Mouse (Mus musculus) forebrain, embryonic 12.5 days (tissue): Measurements from ENCODE around the gene Cipc. TPM values are rescaled to one million over a fixed set of nuclear protein-coding genes. Genes with fewer than 3 reads are reported as not detected.

Experiments used
- ATAC-seq: fragments of 200-750 bp; cut with Nextera tagmentation; 2 replicates; pipeline ENCODE4 v1.8.0; 2017; ENCODE audit warnings: moderate TSS enrichment; ENCODE audit not compliant: low FRiP score
- H3K27ac ChIP-seq: fragments of 300-500 bp; sonication (generic); 2 replicates; pipeline ENCODE4 v1.5.1; 2016; ENCODE audit warnings: mild to moderate bottlenecking
- H3K27me3 ChIP-seq: fragments of 300-500 bp; sonication (generic); 2 replicates; pipeline ENCODE4 v1.6.1; 2016; ENCODE audit warnings: mild to moderate bottlenecking
- H3K36me3 ChIP-seq: fragments of 300-500 bp; sonication (generic); replicated peaks from 2 replicates; pipeline ENCODE4 v1.6.1; 2016; ENCODE audit warnings: mild to moderate bottlenecking
- H3K4me1 ChIP-seq: fragments of 300-500 bp; sonication (generic); 2 replicates; pipeline ENCODE4 v1.6.1; 2016
- H3K4me2 ChIP-seq: fragments of 300-500 bp; sonication (generic); 2 replicates; pipeline ENCODE4 v1.6.1; 2016; ENCODE audit warnings: mild to moderate bottlenecking, moderate library complexity
- H3K4me3 ChIP-seq: fragments of 300-500 bp; sonication (generic); replicated peaks from 2 replicates; pipeline ENCODE4 v1.5.1; 2016; ENCODE audit warnings: mild to moderate bottlenecking
- H3K9ac ChIP-seq: fragments of 300-500 bp; sonication (generic); 2 replicates; pipeline ENCODE4 v1.6.1; 2016; ENCODE audit warnings: mild to moderate bottlenecking
- H3K9me3 ChIP-seq: fragments of 300-500 bp; sonication (generic); 2 replicates; pipeline ENCODE4 v1.6.1; 2016
- WGBS: fragments of 180-500 bp; shearing (Covaris S2); methylation state at CpG from one replicate; pipeline ENCODE4 v1.1.7; 2016; 5-methylcytosine and 5-hydroxymethylcytosine counted together
- polyA plus RNA-seq: library from polyadenylated mRNA; unstranded; fragments of >200 nt; fragmentation: Nextera tagmentation; extraction: Ambion mirVana; gene quantifications from 2 replicates; pipeline ENCODE4 v1.2.1, GENCODE M21; 2016

The Cipc gene
- polyA plus RNA-seq, 1 experiment from 2014 or later = 49.5 TPM

GRCm38 (mm10) chr12:86950961-86951360 lies 4.1 kb downstream of the Cipc start:
- Histone ChIP-seq H3K27me3 (no peaks in the 10 kb centered on the region), H3K4me3 (no peak overlapping the region), H3K9me3 (no peaks in the 10 kb centered on the region), H3K4me1 (peaks cover 46% of the 10 kb centered on the region), H3K36me3 (peaks cover 29% of the 10 kb centered on the region), H3K27ac (peak overlapping the region; percentile 56; the same call in 1 of the 2 replicates), H3K9ac (no peak overlapping the region), H3K4me2 (no peak overlapping the region)
- no peak for ATAC-seq
- 96% methylated on average over 3 of the region's 3 CpGs for WGBS

GRCm38 (mm10) chr12:86952331-86952850 lies 5.5 kb downstream of the Cipc start:
- H3K4me3 ChIP-seq = no peak overlapping the region
- no peaks in the 10 kb centered on the region for H3K27me3 ChIP-seq
- WGBS = 56% methylated on average over 10 of the region's 10 CpGs
- no peaks in the 10 kb centered on the region for H3K9me3 ChIP-seq
- peak overlapping the region; percentile 69 for H3K27ac ChIP-seq
- peak overlapping the region; percentile 33; the same call in 1 of the 2 replicates for H3K9ac ChIP-seq
- no peak overlapping the region for H3K4me2 ChIP-seq
- ATAC-seq = no peak
- H3K36me3 ChIP-seq = peaks cover 36% of the 10 kb centered on the region
- peaks cover 42% of the 10 kb centered on the region for H3K4me1 ChIP-seq

GRCm38 (mm10) chr12:86955894-86956293 lies 9.1 kb downstream of the Cipc start:
- Histone ChIP-seq H3K4me3 (no peak overlapping the region), H3K36me3 (peaks cover 65% of the 10 kb centered on the region), H3K27ac (no peak overlapping the region), H3K9ac (no peak overlapping the region), H3K4me1 (peaks cover 12% of the 10 kb centered on the region), H3K27me3 (no peaks in the 10 kb centered on the region), H3K9me3 (no peaks in the 10 kb centered on the region), H3K4me2 (no peak overlapping the region)
- WGBS = 92% methylated on average over 2 of the region's 2 CpGs
- no peak for ATAC-seq

GRCm38 (mm10) chr12:86958558-86958957 lies 11.7 kb downstream of the Cipc start:
- Histone ChIP-seq H3K27me3 (no peaks in the 10 kb centered on the region), H3K27ac (no peak overlapping the region), H3K36me3 (peaks cover 84% of the 10 kb centered on the region), H3K4me1 (peaks cover 7% of the 10 kb centered on the region; the same call in 1 of the 2 replicates), H3K4me3 (no peak overlapping the region), H3K4me2 (no peak overlapping the region), H3K9ac (no peak overlapping the region), H3K9me3 (no peaks in the 10 kb centered on the region)
- WGBS = 92% methylated on average over 5 of the region's 5 CpGs
- no peak for ATAC-seq

DNA sequence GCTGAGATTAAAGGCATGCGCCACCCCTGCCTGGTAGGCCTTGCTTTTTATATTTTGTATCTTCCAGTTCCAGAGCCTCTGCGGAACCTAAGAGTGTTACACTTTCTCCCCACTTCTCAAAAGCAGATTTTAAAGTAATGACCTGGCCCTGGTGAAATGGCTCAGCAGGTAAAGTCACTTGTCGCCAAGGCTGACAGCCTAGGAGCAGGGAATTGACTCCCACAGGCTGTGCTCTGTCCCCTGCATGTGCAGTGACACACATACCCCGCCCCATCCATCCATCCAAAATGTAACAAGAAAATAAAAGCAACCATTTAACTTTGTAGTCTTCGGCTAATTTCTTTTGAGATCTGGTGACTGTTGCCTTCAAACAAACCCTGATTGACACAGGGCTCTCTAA lies 12.8 kb downstream of the Cipc start:
- peaks cover 86% of the 10 kb centered on the region for H3K36me3 ChIP-seq
- 93% methylated on average over 5 of the region's 5 CpGs for WGBS
- H3K9me3 ChIP-seq = no peaks in the 10 kb centered on the region
- H3K27me3 ChIP-seq = no peaks in the 10 kb centered on the region
- H3K4me1 ChIP-seq = peaks cover 7% of the 10 kb centered on the region; the same call in 1 of the 2 replicates
- ATAC-seq = no peak
- no peak overlapping the region for H3K4me3 ChIP-seq
- H3K27ac ChIP-seq = no peak overlapping the region
- H3K4me2 ChIP-seq = no peak overlapping the region
- no peak overlapping the region for H3K9ac ChIP-seq

DNA sequence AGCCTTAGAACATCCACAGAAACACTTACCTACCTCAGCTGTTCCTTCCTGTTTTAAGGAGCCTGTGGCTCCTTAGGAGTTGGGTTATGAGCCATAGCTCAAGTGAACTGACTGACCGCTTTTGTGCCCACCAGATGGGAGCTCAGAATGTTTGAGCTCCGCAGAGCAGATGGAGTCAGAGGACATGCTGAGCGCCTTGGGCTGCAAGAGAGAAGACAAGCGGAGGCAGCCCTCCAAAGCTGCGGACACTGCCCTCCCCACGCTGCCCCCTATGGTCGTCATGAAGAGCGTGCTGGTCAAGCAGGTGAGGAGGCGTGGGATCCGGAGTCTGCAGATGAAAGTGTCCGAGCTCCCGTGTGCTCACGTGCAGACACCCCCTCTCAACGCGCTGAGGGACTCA lies 13.3 kb downstream of the Cipc start:
- Histone ChIP-seq H3K4me3 (no peak overlapping the region), H3K9ac (no peak overlapping the region; the same call in 1 of the 2 replicates), H3K27ac (no peak overlapping the region), H3K4me2 (no peak overlapping the region), H3K36me3 (peaks cover 85% of the 10 kb centered on the region), H3K9me3 (no peaks in the 10 kb centered on the region), H3K27me3 (no peaks in the 10 kb centered on the region), H3K4me1 (peaks cover 7% of the 10 kb centered on the region; the same call in 1 of the 2 replicates)
- ATAC-seq = no peak
- WGBS = 91% methylated on average over 15 of the region's 15 CpGs

DNA sequence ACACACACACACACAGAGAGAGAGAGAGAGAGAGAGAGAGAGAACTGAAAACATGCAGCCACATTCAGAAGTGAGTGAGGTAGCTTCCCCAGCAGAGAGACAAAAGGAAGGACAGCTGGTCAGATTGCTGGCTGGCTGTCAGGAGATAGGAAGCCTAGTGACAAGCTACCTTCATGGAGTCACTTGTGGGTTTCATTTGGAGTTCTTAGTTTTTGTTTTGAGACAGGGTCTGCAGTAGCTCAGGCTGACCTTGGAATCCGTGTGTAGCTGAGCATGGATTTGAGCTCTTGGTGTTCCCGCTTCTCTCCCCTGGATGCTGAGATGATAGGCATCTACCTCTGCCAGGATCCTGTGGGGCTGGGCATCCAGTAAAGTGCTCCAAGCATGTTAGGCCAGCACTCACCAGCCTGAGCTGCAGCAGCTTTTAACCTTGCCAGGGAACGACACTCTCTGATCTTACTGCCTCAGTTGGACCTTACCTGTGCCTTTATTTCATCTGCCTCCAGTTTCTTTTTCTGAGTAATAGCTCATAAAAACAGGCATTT lies 14.0 kb downstream of the Cipc start:
- no peak for ATAC-seq
- Histone ChIP-seq H3K9ac (no peak overlapping the region), H3K4me3 (no peak overlapping the region), H3K9me3 (no peaks in the 10 kb centered on the region), H3K4me1 (peaks cover 7% of the 10 kb centered on the region; the same call in 1 of the 2 replicates), H3K27me3 (no peaks in the 10 kb centered on the region), H3K36me3 (peaks cover 83% of the 10 kb centered on the region), H3K4me2 (no peak overlapping the region), H3K27ac (no peak overlapping the region)
- WGBS = 93% methylated on average over 3 of the region's 3 CpGs

DNA sequence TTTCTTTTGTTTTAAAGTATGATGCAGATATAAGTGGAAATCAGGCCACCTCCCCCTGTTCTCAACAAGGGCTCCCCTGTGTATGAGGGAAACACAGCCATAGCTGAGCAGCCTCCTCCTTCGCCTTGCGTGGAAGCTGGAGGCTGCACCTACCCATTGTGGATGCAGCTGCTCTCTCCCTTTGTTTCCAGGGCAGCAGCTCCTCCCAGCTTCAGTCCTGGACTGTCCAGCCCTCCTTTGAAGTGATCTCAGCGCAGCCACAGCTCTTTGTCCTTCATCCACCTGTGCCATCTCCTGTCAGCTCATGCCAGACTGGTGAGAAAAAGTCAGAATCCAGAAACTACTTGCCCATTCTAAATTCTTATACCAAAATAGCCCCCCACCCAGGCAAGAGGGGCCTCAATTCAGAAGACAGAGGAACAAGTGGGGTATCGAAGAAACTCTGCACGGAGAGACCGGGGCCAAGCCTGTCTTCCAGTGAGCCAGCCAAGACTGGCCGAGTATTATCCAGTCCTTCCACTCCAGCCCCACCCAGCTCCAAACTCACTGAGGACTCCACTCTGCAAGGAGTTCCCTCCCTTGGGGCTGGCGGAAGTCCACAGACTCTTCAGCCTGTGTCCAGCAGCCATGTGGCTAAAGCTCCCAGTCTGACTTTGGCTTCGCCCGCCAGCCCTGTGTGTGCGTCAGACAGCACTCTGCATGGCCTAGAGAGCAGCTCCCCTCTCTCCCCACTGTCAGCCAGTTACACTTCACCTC lies 14.9 kb downstream of the Cipc start:
- peaks cover 80% of the 10 kb centered on the region for H3K36me3 ChIP-seq
- no peak overlapping the region for H3K4me2 ChIP-seq
- 80% methylated on average over 11 of the region's 11 CpGs for WGBS
- no peaks in the 10 kb centered on the region for H3K27me3 ChIP-seq
- H3K4me3 ChIP-seq = no peak overlapping the region
- H3K4me1 ChIP-seq = peaks cover 7% of the 10 kb centered on the region; the same call in 1 of the 2 replicates
- H3K9ac ChIP-seq = no peak overlapping the region
- peak overlapping the region; percentile 25; the same call in 1 of the 2 replicates for H3K27ac ChIP-seq
- H3K9me3 ChIP-seq = no peaks in the 10 kb centered on the region
- ATAC-seq = no peak

DNA sequence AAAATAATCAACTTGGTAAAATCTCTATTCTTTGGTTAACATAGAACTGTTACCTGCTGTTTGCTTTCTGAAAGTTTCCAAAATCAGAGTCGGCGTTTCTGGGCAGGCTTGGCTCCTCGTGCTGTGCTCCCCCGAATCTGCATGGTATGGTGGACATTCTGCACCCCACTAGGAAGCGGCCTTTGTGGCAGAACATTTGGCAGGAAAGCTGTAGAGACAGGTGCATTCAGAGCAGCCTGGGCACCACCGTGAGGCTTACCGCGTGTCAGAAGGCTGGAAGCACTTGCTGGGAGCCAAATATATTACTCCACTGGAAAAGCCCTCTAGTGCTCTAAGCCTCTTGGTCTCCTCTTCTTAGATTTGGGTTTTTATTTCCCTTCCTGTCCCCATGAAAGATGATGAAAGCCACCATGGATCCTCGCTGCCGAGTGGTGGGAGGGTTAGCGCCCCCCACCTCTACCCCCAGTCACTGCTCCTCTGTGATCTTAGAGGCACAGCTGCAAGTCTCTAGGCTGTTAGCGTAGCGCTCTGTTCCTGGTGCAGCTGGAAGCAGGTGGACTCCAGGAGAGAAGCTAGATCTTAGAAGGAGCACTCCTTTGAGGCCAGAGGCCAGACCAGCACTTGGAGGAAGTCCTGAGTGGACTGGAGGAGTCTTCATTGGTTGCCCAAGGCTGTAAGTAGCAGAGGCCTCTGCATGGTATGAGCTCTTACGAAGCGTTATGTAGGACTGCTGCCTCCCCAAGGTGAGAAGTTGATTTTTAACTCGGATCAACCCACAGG lies 17.6 kb downstream of the Cipc start:
- Histone ChIP-seq H3K36me3 (peaks cover 63% of the 10 kb centered on the region), H3K9me3 (no peaks in the 10 kb centered on the region), H3K9ac (no peak overlapping the region), H3K4me2 (no peak overlapping the region), H3K27me3 (no peaks in the 10 kb centered on the region), H3K27ac (no peak overlapping the region), H3K4me3 (no peak overlapping the region), H3K4me1 (peaks cover 11% of the 10 kb centered on the region; the same call in 1 of the 2 replicates)
- WGBS = 93% methylated on average over 16 of the region's 16 CpGs
- no peak for ATAC-seq

GRCm38 (mm10) chr12:86965237-86965799 lies 18.5 kb downstream of the Cipc start:
- H3K9me3 ChIP-seq = no peaks in the 10 kb centered on the region
- no peak overlapping the region for H3K4me3 ChIP-seq
- no peak overlapping the region for H3K9ac ChIP-seq
- H3K4me1 ChIP-seq = peaks cover 11% of the 10 kb centered on the region; the same call in 1 of the 2 replicates
- no peak overlapping the region for H3K4me2 ChIP-seq
- no peak overlapping the region for H3K27ac ChIP-seq
- ATAC-seq = no peak
- H3K27me3 ChIP-seq = no peaks in the 10 kb centered on the region
- H3K36me3 ChIP-seq = peaks cover 55% of the 10 kb centered on the region
- WGBS = 92% methylated on average over 4 of the region's 4 CpGs

DNA sequence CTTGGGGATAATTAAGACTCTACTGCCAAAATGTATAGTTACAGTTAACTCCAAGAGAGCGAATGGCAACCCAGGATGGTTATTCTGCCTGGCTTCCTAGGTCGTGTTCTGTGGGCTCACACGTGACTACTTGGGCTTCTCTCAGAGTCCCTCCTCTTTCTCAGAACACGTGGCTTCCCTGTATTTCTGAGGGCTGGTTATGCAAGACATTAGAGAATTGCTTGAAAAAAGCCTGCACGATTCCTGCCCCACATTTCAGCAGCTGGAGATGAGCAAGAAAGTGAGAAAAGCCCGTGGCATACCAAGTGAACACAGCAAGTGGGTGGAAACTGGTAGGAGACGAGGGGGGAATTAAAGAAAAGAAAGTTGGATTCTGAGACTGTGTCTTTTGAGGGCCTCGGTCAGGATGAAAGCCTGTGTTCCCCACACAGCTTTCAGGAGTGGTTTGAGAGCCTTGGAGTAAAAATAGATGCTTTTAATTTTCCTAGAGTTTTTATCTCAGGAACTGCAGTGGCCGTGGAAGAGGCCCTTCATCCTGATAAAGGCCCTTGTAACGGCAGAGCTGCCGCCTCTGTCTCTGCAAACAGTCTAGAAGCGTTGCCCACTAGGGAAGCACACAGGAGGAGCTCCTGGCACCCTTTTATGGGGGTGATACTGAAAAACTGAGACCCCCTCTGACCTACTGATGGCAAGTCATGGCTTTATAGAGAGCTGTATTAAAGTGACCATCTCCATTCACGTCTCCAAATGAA lies 21.8 kb downstream of the Cipc start:
- Histone ChIP-seq H3K4me3 (no peak overlapping the region), H3K4me1 (peaks cover 14% of the 10 kb centered on the region), H3K27ac (no peak overlapping the region), H3K4me2 (no peak overlapping the region), H3K9ac (no peak overlapping the region), H3K27me3 (no peaks in the 10 kb centered on the region), H3K9me3 (no peaks in the 10 kb centered on the region), H3K36me3 (peaks cover 22% of the 10 kb centered on the region)
- no peak for ATAC-seq
- 70% methylated on average over 13 of the region's 13 CpGs for WGBS
